Mouse (Mus musculus) left cerebral cortex, adult 11 months (tissue): ENCODE measurements around the gene Cp.
"Not testable (repeated sequence)": the region's sequence is repeated elsewhere in the genome, so short reads cannot be mapped to it uniquely, and the experiment has no call there.

Source experiments
- DNase-seq: peaks from one replicate; pipeline ENCODE4 v3.0.0; 2022; ENCODE audit warnings: low spot score

Gene Cp

DNA sequence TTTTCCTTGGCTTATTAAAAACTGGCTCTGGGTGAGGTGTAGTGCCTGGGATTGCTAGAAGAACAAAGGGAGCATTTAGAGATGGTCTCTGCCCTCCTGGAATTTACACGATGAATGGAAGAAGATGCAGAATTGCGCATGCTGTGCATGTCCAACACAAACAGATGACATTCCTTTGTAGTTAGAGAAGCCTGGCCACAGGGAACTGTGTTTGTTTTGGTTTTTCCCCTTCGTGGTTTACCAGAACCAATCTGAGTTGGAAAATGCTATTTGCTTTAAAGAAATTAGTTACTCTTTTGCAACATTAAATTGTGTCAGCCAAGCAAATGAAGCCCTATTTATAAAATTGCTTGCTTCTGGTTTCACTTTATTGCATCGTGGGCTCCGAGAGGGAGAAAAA is at the start of gene Cp:
TSS of gene Cp (plus strand) at position 170 of the 400 bp plus-strand sequence.
- no peak for DNase-seq

DNA sequence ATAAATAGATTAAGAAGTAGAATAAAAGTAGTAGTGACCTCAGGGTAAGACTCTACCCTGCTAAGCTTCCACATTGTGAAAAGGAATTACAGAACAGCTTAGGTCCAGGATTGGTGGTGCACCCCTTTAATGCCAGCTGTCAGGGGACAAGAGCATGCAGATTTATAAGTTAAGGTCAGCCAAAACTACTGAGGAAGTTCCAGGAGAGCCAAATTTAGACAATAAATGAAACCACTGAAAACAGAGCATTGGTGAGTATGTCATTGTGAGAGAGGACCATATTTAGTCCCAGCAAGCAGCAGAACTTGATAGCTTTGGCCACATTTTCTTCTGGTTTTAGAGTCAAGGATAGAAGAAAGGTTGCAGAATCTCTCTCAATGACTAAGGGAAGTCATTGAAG is 8.3 kb upstream of the Cp start:
- DNase-seq, result no peak

DNA sequence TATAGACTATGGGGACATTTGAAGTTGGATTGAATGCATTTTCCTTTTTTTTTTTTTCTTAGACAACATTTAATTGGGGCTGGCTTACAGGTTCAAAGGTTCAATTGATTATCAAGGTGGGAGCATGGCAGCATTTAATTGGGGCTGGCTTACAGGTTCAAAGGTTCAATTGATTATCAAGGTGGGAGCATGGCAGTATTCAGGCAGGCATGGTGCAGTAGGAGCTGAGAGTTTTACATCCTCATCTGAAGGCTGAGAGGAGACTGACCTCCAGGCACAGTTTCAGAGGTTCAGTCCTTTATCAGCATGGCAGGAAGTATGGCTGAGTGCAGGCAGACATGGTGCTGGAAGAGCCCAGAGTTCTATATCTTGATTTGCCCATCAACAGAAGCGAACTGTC is 7.5 kb upstream of the Cp start:
- DNase-seq, result not testable (repeated sequence)

DNA sequence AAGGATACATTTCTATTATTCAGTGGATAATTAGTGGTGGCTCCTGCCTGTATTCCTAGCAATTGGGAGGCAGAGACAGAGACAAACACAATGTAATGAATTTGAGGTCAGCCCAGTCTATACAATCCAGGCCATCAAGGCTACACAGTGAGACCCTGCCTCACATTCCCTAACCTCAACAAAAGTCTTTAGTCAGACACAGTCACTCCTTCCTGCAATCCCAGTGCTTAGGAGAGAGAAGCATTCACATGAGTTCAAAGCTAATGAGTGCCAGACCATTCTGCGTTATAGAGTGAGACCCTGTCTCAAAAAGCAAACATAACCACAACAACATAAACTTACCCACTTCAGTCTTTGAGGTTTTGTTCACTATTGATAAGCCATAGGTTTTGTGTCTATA is 3.4 kb upstream of the Cp start:
- no peak for DNase-seq

DNA sequence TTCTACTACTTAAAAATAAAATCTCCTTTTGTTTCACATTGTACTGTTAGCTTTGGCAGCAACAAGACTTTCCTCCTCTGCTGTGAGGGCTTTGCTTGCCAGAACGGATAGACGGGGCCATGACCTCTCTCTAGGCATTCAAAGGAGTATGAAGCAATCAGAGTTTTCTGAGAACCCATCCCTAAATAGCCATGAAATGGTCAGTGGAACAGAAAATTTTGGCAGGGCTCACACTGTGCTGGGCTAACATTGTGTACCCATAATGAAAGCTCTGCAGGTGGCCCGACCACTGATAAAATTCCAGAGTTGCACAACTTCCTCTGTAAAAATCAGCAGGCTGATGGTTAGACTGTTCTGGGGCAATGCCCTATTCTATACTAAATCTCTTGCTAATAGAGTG is 3.0 kb upstream of the Cp start:
- peak; percentile 1 for DNase-seq

DNA sequence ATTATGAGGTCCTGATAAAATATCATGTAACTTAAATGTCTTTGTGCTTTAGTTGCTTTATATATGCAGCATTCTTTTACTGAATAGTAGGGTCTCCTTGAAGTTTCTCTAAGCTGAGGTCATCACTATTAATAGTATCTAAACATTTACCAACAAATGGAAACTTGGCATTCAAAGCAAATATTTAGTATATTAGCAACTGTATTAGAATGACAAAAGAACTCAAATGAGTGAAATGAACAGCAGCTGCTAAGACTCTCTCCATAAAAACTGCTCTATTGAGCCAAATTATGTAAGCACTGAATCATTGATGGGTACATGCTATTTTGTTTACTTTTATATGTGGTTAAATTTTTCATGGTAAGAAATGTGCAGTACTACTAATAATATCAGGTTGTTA is 1.2 kb downstream of the Cp start:
- no peak for DNase-seq

DNA sequence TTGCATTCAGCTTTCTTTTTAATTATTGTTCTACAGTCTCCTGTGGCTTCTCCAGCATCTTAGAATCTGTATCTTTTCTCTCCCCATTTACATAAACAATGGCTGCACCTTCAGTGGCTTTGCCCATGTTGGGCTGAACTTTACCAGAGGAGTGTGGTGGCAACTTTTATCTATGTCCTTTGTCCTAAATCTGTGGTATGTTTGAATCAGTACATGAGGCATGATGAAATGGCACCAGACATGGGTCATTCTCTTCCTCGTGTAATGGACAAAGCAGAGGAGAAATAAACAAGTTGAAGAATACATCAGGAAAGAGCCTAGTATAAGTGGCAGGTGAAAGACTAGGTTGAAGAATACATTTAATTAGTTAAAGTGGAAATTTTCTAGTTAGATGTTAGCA is 2.1 kb downstream of the Cp start:
- no peak for DNase-seq

DNA sequence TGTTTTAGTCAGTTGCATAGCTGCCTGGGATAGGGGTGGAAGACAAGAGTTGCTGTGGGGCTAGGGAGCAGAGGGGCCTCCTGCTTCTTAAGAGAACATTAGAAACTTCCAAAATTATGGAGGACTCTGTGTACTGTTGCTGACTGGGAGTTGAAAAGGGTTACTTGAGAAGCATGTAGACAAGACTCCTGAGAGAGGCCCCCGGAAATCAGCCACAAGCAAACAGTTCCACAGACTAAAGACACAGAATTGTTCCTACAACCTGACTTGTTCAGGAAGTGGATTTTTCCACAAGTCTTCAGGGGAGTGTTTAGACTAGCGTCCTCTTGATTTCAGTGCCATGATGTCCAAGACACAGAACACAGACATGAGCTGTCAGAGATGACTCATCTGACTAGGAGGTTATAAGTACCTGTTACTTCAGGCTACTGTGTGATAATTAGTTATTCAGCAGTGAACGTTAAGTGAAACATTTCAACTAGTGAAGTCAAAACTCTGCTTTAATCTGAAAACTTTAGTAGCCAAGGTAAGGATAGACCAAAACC is 3.8 kb downstream of the Cp start:
- no peak for DNase-seq

DNA sequence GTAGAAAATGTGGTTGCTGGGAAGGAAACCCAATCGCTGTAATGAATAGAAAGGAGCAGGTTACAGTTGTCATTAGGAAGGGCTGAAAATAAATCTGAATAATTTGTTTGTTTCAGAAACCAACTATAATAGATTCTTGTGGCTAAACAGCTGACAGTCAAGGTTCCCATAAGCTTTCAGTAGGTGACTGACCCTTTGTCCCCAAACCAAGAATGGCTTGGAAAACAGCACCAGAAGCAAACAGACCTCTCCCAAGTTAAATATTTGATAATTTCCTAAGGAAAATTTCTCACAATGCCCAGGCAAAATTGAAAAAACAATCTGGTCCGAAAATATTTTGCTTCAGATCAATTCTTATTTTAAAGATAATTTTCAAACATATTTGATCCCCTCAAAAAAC is 4.5 kb downstream of the Cp start:
- no peak for DNase-seq

DNA sequence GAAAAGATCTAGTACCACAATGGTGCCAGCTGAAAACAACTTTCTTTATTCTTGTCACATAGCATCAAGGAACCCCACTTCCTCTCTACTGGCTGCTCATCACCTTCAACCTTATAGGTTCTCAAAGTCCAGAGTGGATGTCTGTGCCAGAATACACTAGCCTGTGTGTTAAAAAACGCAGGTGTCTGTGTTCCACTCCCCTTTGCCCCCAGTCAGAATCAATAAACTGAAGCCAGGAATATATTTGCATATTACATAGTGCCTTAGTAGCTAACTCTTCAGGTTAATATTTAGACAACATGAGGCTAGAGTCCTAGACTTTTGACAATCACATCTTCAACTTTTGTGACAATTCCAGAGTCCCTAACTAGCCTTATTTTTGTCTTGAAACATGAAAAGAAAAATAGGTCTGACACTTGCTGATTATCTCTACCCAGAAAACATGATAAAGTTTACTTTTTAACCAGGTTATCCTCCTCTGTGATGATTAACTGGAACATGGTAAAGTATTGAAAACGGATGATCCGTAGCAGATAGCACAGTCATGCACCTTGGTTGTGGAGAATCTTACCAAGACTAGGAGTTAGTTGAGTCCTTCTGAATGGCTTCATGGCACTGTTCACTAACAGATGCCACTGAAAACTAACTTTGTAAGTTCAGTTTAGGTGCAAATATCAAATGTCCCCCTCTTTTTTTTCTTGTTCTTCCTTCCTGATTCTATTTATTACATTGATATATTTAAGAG is 6.1 kb downstream of the Cp start:
- DNase-seq, result no peak

DNA sequence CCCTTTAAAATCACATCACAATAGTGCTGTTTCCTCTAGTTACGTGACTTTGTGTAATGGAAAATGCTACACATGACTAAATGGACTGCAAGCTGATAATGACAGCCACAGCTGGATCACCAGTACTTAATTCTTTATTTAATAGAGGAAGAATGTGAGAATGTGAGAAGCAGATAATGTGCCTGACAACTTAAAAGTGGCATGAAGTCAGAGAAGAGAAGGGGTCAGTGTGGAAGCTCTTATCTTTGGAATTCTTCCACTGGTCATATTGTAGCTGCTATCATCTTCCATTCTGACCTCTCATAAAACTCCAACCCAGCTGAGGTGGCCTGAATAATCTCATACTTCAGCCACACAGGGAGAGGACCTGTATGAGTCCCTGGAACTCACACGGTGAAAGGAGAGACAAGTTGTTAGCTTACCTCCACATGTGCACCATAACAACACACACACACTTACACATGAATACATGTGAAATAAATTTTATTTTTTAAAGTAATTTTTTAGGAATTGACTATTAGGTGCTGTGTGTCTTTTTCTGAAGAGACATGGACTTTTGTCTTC is 7.9 kb downstream of the Cp start:
- no peak for DNase-seq

DNA sequence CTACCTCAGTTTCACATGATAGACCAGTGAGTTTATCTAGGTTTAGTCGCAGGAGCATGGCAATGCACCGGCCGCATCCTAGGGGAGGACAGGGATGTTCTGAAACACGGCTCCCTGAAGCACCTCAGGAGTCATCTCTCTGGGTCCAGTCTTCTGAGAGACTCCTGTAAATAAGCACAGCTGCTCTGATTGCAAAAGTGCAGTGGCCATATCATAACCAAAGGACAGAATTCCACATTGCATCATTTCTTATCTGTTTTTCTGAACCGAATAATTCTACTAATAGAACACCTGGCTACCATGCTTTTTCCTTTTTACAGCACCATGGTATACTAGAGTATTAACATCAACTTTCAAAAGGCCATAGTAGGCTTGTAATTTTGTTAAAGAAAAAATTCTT is 8.4 kb downstream of the Cp start:
- DNase-seq, result no peak

DNA sequence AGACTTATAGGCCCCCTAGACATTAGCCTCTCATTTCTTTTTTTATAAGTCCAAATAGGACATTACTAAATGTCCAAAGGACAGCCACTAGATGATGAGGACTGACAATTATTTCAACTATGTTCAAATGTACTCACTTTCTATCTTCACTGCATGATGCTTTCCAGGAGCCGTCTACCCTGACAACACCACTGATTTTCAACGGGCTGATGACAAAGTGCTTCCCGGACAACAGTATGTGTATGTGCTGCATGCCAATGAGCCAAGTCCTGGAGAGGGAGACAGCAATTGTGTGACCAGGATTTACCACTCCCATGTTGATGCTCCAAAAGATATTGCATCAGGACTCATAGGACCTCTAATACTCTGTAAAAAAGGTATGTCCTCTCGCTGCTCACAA is 9.2 kb downstream of the Cp start:
- no peak for DNase-seq

DNA sequence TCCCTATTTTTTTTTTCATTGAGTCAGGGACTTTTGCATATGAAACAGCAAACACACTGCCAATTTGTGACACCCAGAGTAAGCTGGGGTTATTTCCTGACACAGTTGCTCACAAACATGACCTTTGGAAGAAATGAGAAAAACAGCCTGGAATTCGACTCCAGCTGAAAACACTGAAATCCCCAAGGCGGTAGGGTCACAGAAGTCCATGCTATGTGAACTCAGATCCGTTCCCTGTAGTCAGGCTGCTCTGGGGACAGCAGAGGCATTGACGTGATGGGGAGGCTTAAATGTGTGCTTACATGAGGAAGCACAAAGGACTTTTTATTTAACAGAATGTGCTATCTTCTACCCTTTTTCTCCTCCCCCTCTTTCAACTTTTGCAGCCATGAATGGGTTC is 21.6 kb downstream of the Cp start:
- no peak for DNase-seq

DNA sequence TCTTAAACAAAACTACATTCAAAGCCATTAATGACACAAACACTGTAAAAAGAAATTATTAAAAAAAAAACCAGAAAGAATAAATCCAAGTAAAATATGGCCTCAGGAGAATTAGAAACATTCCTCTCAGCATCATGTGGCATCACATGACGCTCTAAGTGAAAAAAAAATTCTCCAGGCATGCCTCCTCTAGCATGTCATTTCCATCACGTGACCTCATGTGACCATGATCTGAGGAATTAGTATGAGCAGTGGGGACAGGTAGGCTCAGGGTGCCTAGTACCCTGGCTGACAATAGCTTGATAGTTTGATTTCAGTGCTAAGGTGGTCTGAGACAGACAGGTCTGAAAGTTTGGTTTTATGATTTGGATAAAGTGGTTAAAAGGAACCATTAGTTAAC is 24.3 kb downstream of the Cp start:
- DNase-seq, result no peak

DNA sequence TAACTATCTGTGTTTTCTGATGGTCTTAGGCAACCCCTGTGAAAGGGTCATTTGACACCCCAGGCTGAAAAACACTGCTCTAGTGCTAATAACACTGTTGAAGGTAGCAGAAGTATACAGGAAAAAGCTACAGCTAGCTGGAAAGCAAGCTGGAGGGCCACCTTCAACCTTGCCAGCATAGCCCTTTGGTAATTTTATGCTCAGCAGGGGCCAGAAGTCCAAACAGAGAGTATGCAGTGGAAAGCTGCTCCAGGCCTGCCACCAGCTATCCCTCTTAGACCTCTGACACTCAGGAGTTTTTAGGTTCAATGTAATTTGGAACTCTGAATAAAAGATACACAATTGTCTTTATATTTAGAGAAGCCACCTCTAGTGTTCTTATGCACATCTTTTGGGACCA is 26.0 kb downstream of the Cp start:
- no peak for DNase-seq

DNA sequence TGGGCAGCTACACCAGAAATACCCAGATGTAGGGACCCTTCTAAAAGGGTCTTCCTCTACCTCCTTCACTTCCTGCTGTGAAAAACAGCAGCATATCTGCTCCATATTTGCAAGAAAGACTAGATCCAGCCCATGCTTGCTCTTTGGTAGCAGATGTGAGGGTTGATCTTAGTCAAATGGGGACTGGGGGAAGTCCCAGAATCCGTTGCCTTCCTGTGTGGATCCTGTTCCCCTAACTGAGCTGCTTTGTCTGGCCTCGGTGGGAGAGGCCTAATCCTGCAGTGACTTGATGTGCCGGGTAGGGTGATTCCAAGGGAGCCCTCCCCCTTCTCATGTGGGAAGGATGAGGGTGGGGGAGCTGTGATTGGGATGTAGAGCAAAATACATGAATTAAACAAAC is 29.3 kb downstream of the Cp start:
- no peak for DNase-seq

DNA sequence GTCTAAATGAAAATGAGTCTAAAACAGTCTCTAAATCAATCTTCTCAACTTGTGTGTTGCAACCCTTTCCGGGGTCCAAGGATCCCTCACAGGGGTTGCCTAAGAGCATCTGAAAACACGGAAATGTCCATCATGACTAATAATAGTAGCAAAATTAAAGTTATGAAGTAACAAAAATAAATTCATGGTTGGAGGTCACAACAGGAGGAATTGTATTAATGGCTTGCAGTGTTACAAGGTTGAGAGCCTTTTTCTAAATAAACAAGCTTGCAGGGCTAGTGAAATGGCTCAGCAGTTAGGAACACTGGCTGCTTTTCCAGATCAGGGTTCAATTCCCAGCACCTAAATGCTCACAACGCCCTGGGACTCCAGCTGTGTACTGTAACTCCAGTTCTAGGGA is 33.2 kb downstream of the Cp start:
- no peak for DNase-seq

DNA sequence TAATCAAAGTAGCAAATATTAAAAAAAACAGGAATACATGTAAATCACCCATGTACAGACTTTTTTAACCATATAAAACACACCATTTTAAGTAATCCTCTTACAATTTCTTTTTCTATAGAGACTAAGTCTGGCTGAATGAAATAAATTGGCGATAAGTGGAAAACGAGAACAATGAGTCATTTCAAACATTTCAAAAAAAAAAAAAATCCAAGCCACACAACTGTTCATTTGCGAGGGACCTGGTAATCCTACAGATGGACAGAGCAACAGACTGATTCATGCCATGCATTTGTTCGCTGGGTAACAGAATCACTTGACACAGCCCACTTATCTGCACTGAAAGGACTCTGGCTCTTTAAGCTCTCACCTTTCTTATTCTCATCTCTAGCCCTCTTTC is 35.5 kb downstream of the Cp start:
- DNase-seq, result no peak

DNA sequence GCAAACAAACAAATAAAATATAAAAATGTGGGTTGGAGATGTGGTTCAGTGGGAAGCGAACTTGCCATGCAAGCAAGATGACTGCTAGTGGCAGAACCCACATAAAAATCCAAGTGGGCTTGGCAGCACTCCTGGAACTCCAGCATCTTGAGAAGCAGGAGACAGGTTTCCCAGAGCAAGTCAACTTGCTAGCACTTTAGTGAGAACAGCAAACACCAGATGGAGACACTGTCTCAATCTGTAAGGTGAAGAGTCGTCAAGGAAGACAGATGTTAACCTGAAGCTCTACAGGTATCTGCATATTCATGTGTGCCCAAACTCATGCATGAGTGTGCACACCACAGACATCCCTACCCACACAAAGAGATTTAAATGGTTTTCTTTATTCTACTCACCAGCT is 42.7 kb downstream of the Cp start:
- no peak for DNase-seq

DNA sequence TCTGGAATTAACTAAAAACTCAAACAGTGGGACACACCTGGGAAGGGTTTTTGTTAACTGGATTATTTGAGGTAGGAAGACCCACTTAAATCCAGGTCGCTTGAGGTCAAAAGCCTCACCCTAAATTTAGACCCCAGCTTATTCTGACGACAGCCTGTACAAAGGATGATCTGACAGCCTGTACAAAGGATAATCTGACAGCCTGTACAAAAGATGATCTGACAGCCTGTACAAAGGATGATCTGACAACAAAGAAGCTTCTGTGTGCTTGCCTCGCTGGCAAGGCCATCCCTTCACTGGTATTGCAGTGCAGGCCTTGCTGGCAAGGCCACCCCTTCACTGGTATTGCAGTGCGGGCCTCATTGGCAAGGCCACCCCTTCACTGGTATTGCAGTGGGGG is 44.0 kb downstream of the Cp start:
- DNase-seq, result no peak

DNA sequence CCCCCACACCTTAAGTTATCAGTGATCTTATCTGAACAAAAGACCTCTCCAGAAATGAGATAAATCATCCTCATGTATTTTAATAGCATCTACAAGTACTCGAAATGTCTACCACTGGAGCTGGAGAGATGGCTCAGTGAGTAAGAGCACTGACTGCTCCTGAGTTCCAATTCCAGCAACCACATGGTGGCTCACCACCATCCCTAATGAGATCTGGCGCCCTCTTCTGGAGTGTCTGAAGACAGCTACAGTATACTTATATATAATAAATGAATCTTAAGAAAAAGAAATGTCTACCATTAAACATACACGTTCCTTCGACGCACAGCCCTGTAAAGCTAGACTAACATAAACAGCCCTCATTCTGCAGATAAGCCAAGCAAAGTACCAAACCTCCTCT is 45.9 kb downstream of the Cp start:
- no peak for DNase-seq

DNA sequence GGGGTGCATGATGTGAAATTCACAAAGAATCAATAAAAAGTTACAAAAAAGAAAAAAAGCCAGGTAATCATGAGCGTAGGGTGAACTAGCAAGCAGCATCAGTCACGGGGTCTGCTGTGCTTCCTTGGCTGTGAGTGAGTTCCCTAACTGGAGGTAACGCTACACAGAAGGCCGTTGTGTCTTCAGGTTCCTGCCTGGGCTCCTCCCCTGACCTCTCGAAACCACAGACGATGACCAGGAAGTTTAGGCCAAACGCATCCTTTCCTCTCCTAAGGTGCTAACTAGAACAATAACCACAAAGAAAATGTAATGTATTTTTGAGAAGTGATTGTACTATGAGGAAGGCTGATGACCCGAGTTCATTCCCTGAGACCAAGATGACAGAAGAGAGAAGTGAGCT is 47.6 kb downstream of the Cp start:
- no peak for DNase-seq

DNA sequence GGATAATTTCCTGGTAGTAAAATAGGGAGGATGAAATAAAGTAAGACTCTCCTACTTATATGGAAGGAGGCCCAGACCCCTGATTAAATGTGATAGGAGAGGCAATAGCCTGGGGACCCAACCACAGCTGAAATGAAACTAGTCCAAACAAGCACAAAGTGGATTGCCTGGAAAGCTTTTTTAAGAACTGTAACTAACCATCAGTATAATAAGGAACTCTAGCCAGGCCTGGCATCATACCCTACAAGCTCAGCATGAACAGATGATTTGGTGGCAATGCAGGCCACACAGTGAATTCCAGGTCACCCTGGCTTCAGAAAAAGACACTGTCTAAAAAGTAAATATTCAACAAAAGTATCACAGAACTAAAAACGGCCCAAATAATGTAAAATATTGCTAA is 48.8 kb downstream of the Cp start:
- no peak for DNase-seq
